Mouse (Mus musculus) limb, embryonic 11.5 days (tissue): ENCODE measurements around the gene Ptprz1. TPM values are rescaled to one million over a fixed set of nuclear protein-coding genes. Genes with fewer than 3 reads are reported as not detected.

Experiments
- ATAC-seq: fragments of 200-750 bp; cut with Nextera tagmentation; 2 replicates; pipeline ENCODE4 v1.8.0; 2017; ENCODE audit warnings: low read depth; ENCODE audit not compliant: insufficient number of reproducible peaks, low FRiP score, low TSS enrichment
- DNase-seq: peaks from one replicate; pipeline ENCODE4 v3.0.0-alpha.2; 2015; ENCODE audit warnings: low spot score
- H3K27ac ChIP-seq: fragments of 300-500 bp; sonication (generic); replicated peaks from 2 replicates; pipeline ENCODE4 v1.5.1; 2014; ENCODE audit warnings: low read depth, mild to moderate bottlenecking, low read length
- H3K27me3 ChIP-seq: fragments of 300-500 bp; sonication (generic); 2 replicates; pipeline ENCODE4 v1.6.1; 2014; ENCODE audit warnings: mild to moderate bottlenecking, low read length, mixed read lengths; ENCODE audit not compliant: control insufficient read depth, insufficient read depth
- H3K36me3 ChIP-seq: fragments of 300-500 bp; sonication (generic); 2 replicates; pipeline ENCODE4 v1.6.1; 2014; ENCODE audit warnings: mild to moderate bottlenecking, low read length, moderate library complexity, mixed read lengths; ENCODE audit not compliant: control insufficient read depth, insufficient read depth
- H3K4me1 ChIP-seq: fragments of 300-500 bp; sonication (generic); 2 replicates; pipeline ENCODE4 v1.6.1; 2014; ENCODE audit warnings: low read length, mixed read lengths; ENCODE audit not compliant: control insufficient read depth, insufficient read depth
- H3K4me2 ChIP-seq: fragments of 300-500 bp; sonication (generic); 2 replicates; pipeline ENCODE4 v1.6.1; 2014; ENCODE audit warnings: low read depth, mild to moderate bottlenecking, moderate library complexity; ENCODE audit not compliant: severe bottlenecking
- H3K4me3 ChIP-seq: fragments of 300-500 bp; sonication (generic); 2 replicates; pipeline ENCODE4 v1.5.1; 2014; ENCODE audit warnings: low read depth, low read length
- H3K9ac ChIP-seq: fragments of 300-500 bp; sonication (generic); 2 replicates; pipeline ENCODE4 v1.6.1; 2014; ENCODE audit warnings: mild to moderate bottlenecking, low read length
- H3K9me3 ChIP-seq: fragments of 300-500 bp; sonication (generic); 2 replicates; pipeline ENCODE4 v1.6.1; 2016; ENCODE audit warnings: low read length; ENCODE audit not compliant: control insufficient read depth
- WGBS: fragments of 180-500 bp; shearing (Covaris S2); extraction: QIAGEN DNeasy Blood & Tissue Kit; methylation state at CpG from one replicate; pipeline ENCODE4 v1.1.7; 2014; 5-methylcytosine and 5-hydroxymethylcytosine counted together
- polyA plus RNA-seq: library from polyadenylated mRNA; unstranded; fragments of >200 nt; fragmentation: Nextera tagmentation; extraction: Ambion mirVana; gene quantifications from 2 replicates; pipeline ENCODE4 v1.2.1, GENCODE M21; 2014

Ptprz1 gene
- polyA plus RNA-seq = 1.4 and 1.5 TPM in 2 replicates

DNA sequence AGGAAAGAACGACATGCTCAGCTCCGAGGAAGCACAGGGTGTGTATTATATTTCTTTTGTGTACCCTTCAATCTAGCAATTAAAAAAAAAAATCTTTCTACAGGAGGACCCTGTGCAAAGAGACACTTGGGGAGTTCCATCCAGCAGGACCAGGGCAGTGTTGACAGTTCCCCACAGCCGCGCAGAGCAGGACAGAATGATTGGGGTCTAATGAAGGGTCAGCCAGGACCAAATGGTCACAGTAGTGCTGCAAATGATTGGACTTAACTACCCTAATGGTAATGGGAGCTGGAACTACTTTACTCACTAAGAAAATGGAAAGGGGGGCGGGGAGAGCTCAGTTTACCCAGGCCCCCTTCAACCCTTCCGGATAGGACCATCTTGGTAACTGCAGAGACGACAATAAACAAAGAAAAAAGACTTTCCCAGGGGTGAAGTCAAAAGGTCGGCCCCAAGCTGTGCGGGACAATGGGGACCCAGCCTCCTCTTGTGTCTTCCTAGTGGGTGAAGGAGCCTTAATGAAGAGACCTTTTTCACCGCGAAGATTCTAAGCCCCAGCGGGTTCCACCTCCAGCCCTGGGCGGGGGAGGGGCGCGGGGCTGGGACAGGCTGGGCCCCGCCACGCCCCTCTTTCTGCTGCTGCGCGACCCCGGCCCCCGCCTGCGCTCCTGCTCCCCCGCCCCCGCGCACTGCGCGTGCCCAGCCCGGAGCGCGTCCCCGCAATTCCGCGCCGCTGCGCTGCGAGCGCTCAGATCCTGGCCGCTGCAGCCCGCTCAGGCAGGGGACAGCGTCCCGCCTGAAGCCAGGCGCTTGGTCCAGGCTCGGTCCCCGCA is at the start of gene Ptprz1:
Gene Ptprz1, plus strand, starts transcription at position 722 of the 833 bp plus-strand sequence.
- Histone ChIP-seq H3K36me3 (no peaks in the 10 kb centered on the region), H3K9ac (peak within 1 kb of the TSS; percentile 50), H3K4me2 (peak within 1 kb of the TSS; percentile 95), H3K9me3 (no peaks in the 10 kb centered on the region), H3K27me3 (peaks cover 3% of the 10 kb centered on the region; the same call in 1 of the 2 replicates), H3K4me3 (peak within 1 kb of the TSS; percentile 50), H3K4me1 (no peaks in the 10 kb centered on the region), H3K27ac (no peak within 1 kb of the TSS)
- WGBS = 1% methylated on average over 37 of the region's 44 CpGs
- DNase-seq (peak; percentile 85), ATAC-seq (peak; percentile 91)

DNA sequence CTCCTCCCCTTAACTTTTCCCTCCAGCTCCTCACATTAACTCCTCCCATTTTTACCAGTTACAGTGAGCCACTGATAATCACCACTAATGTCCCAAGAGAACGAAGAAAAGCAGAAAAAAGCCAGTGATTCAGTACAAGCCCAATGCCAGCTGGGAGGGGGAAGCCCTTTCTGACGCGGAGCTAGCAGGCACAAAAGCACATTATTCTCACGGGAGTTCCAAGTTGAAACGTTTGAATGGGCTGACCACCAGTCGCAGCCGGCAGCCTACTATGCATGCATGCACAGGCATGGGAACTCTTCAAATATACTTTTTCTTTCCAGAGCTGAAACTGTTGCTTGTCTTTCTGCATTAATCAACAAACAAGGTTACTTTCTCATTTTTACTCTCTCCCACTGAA is 41.7 kb upstream of the Ptprz1 start:
- no peak overlapping the region for H3K9ac ChIP-seq
- H3K27ac ChIP-seq = no peak overlapping the region
- no peaks in the 10 kb centered on the region for H3K4me1 ChIP-seq
- ATAC-seq (no peak), DNase-seq (no peak)
- no peaks in the 10 kb centered on the region for H3K36me3 ChIP-seq
- no peak overlapping the region for H3K4me3 ChIP-seq
- H3K4me2 ChIP-seq = no peak overlapping the region
- no peaks in the 10 kb centered on the region for H3K9me3 ChIP-seq
- H3K27me3 ChIP-seq = no peaks in the 10 kb centered on the region
- 72% methylated on average over 7 of the region's 7 CpGs for WGBS

GRCm38 (mm10) chr6:22834100-22834970 is 41.0 kb upstream of the Ptprz1 start:
- no peak overlapping the region for H3K4me3 ChIP-seq
- no peak overlapping the region for H3K27ac ChIP-seq
- no peak overlapping the region for H3K4me2 ChIP-seq
- H3K36me3 ChIP-seq = no peaks in the 10 kb centered on the region
- H3K4me1 ChIP-seq = no peaks in the 10 kb centered on the region
- 80% methylated on average over 19 of the region's 19 CpGs for WGBS
- no peaks in the 10 kb centered on the region for H3K27me3 ChIP-seq
- no peaks in the 10 kb centered on the region for H3K9me3 ChIP-seq
- ATAC-seq (no peak), DNase-seq (no peak)
- no peak overlapping the region for H3K9ac ChIP-seq

- H3K4me1 ChIP-seq = no peaks in the 10 kb centered on the region
- H3K36me3 ChIP-seq = no peaks in the 10 kb centered on the region
- peak overlapping the region; percentile 95 for H3K4me2 ChIP-seq
- peak overlapping the region; percentile 50 for H3K9ac ChIP-seq
- peak; percentile 55 for DNase-seq
- peak overlapping the region; percentile 50 for H3K4me3 ChIP-seq
- WGBS = 2% methylated on average over 45 of the region's 45 CpGs
- no peaks in the 10 kb centered on the region for H3K9me3 ChIP-seq
- peak; percentile 72 for ATAC-seq
- H3K27ac ChIP-seq = no peak overlapping the region
- peaks cover 3% of the 10 kb centered on the region; the same call in 1 of the 2 replicates for H3K27me3 ChIP-seq
Observed at GRCm38 (mm10) chr6:22875614-22876541, 576 bp downstream of the Ptprz1 start.

GRCm38 (mm10) chr6:22887978-22888377 is 12.7 kb downstream of the Ptprz1 start:
- Histone ChIP-seq H3K27ac (no peak overlapping the region), H3K4me2 (no peak overlapping the region), H3K27me3 (no peaks in the 10 kb centered on the region), H3K4me3 (no peak overlapping the region), H3K4me1 (no peaks in the 10 kb centered on the region), H3K9ac (no peak overlapping the region), H3K9me3 (no peaks in the 10 kb centered on the region), H3K36me3 (no peaks in the 10 kb centered on the region)
- DNase-seq (no peak), ATAC-seq (no peak)
- WGBS = 93% methylated on average over 6 of the region's 6 CpGs

- Histone ChIP-seq H3K36me3 (no peaks in the 10 kb centered on the region), H3K9me3 (no peaks in the 10 kb centered on the region), H3K27ac (no peak overlapping the region), H3K9ac (no peak overlapping the region), H3K4me2 (no peak overlapping the region), H3K27me3 (no peaks in the 10 kb centered on the region), H3K4me3 (no peak overlapping the region), H3K4me1 (no peaks in the 10 kb centered on the region)
- 95% methylated on average over 8 of the region's 8 CpGs for WGBS
- DNase-seq (no peak), ATAC-seq (no peak)
Observed at GRCm38 (mm10) chr6:22889333-22889732, 14.0 kb downstream of the Ptprz1 start.

GRCm38 (mm10) chr6:22901983-22902382 is 26.7 kb downstream of the Ptprz1 start:
- 67% methylated on average over 3 of the region's 3 CpGs for WGBS
- H3K27me3 ChIP-seq = no peaks in the 10 kb centered on the region
- H3K36me3 ChIP-seq = no peaks in the 10 kb centered on the region
- H3K9me3 ChIP-seq = no peaks in the 10 kb centered on the region
- H3K4me3 ChIP-seq = no peak overlapping the region
- ATAC-seq (no peak), DNase-seq (no peak)
- no peak overlapping the region for H3K9ac ChIP-seq
- H3K4me1 ChIP-seq = no peaks in the 10 kb centered on the region
- H3K4me2 ChIP-seq = no peak overlapping the region
- H3K27ac ChIP-seq = no peak overlapping the region
